Mouse (Mus musculus) cerebellum, adult 2 months (tissue): ENCODE measurements at regions not wholly inside any gene's neighbourhood (a gene's known extent, or its start where the extent isn't known, plus 50 kb on each side); places are given as distances from the start of the nearest gene placed in this dataset.

Experiments used
- CTCF ChIP-seq: fragments of 200-500 bp; IDR thresholded peaks from 2 replicates; pipeline ENCODE4 v1.5.1; 2011; ENCODE audit warnings: low read depth, mild to moderate bottlenecking, control low read depth, low read length, moderate library complexity, borderline replicate concordance; ENCODE audit not compliant: insufficient read depth
- POLR2A ChIP-seq: fragments of 200-500 bp; IDR thresholded peaks from 2 replicates; pipeline ENCODE4 v1.6.1; 2011; ENCODE audit warnings: low read length, control low read depth, borderline replicate concordance; ENCODE audit not compliant: insufficient read depth

GRCm38 (mm10) chr3:57094936-57095335 lies 206.9 kb downstream of the Tm4sf1 start:
- TF ChIP-seq POLR2A (no peak), CTCF (no peak)
